Mouse (Mus musculus) hematopoietic stem cell, adult 5-6 weeks (primary cell): ENCODE measurements at regions not wholly inside any gene's neighbourhood (a gene's known extent, or its start where the extent isn't known, plus 50 kb on each side); places are given as distances from the start of the nearest gene placed in this dataset.

ENCODE experiments used
- ATAC-seq, 2 experiments: fragments of 125-278 bp in 1 of 2; replicated peaks in 1 of 2; 2 replicates each; pipeline ENCODE4 v1.8.0; 2016 to 2017; ENCODE audit warnings: inconsistent platforms in 2 of 2, mild to moderate bottlenecking in 2 of 2, moderate number of reproducible peaks in 2 of 2, low read depth in 1 of 2, moderate TSS enrichment in 1 of 2; ENCODE audit not compliant: low FRiP score in 2 of 2, poor library complexity in 2 of 2, severe bottlenecking in 2 of 2, insufficient read depth in 1 of 2, low TSS enrichment in 1 of 2

DNA sequence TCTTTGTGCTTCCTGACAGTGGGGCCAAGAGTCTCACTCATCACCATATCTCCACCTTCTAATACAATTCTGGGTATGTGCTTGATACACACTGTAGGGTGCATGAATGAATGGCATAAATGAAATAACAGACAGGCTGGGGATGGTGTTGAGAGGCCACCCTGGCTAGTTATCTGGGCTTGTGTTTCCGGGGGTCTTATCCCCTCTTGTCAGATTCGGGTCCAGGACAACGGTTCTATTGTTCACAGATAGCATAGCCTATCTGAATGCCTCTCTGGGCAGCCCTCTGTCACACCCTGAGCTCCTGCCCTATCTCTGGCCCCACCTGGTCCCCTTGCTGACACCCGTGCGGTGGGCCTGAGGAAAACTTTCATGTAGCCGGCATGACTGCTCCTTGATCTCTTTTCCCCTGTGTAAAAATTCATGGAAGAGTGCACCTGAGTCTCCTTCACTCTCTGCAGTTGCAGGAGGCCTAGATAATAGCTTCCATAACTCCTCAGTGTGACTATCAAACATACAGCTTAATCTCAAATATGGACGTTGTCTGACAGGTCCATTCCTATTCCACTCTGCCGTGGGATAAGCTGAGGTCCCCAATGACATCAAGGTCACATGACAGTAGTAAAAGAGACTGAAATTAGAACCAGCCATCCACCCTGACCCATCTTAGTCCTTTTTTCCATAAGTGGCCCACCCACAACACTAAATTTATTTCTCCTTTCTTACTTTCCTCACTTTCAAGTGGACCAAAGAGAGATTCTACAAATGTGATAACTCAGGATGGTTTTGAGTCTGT, 1298.4 kb upstream of the A1bg start:
- ATAC-seq = peak in 1 of 2 experiments; percentile 19; a peak in 1 of 4 replicates

GRCm38 (mm10) chr15:62220620-62221019, 1297.8 kb upstream of the A1bg start:
- no peak; a peak in 1 of 4 replicates for ATAC-seq

DNA sequence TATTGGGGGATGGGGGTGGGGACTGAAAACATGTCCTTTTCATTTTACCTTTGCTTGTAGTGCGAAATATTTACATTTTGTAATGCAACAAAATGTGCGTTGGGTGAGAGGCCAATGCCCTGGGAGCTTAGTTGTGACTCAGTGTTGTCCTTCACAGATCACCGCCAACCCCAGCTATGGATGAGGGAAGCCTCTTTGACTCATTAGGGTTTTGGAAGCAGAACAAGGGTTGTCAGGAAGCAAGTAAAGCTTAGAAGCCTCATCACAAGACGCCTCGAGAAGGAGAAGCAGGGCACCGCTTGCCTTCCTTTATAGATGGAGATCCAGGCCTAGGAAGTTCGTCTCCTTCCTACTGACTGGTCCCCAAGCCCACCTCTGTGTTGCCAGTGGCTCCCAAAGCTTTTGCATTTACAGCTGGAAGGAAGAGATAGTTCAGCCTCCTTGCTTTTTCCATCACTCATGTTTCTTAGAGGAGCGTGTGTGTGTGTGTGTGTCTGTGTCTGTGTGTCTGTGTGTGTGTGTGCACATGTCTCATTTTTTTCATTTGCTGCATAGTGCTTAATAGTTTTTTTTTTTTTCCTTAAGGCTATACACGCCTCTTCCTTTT, 1297.2 kb upstream of the A1bg start:
- ATAC-seq = no peak

DNA sequence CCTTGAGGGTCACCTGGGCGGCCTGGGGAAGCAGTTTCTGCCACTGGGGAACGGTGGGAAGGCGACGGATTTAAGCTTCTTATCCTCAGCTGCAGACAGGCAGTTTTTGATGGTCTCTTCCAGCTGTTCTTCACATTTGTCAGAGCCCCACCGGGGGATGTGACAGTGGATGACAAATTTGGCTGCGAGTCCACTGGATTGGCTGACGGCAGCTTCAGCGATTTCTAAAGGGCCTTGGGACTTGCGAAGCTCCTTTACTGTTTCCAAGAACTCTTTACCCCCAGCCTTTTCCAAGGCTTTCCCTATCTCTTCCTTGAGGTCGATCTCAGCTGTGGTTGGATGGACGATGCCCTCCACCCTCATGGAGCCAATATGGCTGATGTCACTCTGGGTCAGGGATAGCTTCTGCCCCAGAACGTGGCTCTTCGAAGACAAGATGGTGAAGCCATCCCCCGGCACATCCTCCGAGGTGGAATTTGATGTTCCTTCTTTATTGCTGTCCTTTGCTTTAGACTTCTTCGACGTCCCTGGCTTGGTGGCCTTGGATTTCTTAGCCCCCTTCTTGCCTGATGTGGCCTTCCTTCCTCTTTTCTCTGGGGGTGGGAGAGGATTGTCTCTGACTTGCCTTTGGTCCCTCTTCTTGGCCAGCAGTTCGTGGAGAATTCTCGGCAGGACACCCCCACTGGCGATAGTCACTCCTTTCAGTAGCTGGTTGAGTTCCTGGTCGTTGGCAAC, 1295.7 kb upstream of the A1bg start:
- ATAC-seq = no peak

GRCm38 (mm10) chr15:62216688-62217477, 1294.1 kb upstream of the A1bg start:
- no peak for ATAC-seq

GRCm38 (mm10) chr15:62215616-62216398, 1293.0 kb upstream of the A1bg start:
- no peak for ATAC-seq

- ATAC-seq = no peak
These were observed 1291.5 kb upstream of the A1bg start for GRCm38 (mm10) chr15:62214300-62214699.

GRCm38 (mm10) chr15:62212283-62212910, 1289.6 kb upstream of the A1bg start:
- no peak for ATAC-seq

GRCm38 (mm10) chr15:62209881-62210481, 1287.2 kb upstream of the A1bg start:
- peak; percentile 62 to 63 for ATAC-seq

DNA sequence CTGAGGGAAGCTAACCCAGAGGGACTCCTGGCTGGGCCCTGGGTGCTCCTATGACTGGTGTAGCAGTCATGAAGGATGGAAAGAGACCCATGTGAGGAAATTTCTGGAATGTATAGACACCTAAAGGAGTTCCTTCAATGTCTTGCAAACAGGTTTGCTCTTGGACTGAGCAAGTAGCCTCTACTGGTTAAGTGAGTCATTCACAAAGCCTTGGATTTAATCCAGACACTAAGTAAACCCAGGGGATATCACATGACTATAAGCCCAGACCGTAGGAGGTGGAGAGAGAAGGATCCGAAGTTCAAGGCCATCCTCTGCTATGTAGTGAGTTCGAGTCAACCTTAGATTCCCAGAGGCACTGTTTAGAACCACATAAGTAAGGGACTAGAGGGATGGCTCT, 1286.5 kb upstream of the A1bg start:
- ATAC-seq = no peak

DNA sequence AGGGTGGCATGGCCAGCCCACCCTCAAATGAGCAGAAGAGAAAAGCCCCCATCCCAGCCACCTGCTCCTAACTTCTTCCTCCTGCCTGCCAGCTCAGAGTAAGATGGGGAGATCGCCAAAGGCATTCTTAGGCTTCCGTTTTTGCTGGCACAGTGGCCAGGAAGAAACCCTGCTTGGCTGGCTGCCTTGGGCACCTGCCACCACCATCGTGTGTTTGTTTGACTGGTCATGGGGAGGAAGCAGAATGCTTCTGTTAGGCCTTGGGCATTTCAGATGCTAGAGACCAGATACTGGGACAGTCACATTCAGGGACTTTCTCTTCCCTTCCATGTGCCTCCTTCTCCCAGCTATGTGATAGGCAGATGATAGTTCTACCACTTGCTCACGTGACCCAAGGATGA, 1283.7 kb upstream of the A1bg start:
- peak; percentile 64 to 69; a peak in 3 of 4 replicates for ATAC-seq

DNA sequence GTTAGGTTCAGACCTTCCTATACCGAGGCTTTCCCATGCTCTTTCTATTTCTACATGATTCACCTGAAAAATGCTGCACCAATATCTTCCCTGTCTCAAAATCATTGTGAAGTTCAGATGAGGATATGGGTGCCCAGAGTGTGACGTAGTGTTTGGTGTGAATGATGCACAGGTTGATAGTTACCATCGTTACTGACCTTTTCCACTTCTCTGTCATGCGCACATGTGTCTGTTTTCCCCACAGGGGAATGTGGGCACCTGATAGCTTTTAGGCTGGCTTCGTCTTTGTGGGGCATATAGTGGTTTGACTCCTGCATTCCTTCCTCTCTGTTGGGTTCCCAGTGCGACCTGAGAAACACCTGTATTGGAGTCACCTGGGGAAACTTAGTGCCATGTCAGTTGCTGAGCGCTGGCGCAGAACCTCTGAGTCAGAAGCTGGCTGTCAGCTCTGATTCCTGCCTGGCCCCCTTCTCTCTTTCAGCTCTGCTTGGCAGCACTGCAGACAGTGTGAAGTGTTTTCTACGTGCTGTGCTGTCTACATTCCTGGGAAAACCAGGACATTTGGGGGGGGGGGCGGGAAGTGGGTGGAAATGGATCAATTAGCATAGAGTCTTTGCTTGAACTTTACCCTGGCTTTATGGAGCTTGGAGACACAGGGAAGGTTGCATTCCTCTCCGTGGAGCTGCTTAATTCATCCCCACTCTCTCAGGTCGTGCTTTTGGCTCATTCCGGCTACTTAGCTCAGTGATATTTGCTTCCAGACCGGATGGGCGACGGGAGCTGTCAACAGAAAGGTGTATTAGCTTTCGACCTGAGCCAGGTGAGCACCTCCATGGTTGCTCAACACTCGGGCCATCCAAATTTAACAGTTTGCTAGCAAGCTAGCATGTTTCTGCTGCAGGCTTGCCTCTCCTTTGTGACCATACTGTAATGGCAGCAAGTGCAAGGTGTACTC, 1281.4 kb upstream of the A1bg start:
- ATAC-seq = no peak

GRCm38 (mm10) chr15:62202781-62203375, 1280.1 kb upstream of the A1bg start:
- no peak for ATAC-seq

- ATAC-seq = no peak
These were observed 1275.9 kb upstream of the A1bg start for GRCm38 (mm10) chr15:62198721-62199120.

DNA sequence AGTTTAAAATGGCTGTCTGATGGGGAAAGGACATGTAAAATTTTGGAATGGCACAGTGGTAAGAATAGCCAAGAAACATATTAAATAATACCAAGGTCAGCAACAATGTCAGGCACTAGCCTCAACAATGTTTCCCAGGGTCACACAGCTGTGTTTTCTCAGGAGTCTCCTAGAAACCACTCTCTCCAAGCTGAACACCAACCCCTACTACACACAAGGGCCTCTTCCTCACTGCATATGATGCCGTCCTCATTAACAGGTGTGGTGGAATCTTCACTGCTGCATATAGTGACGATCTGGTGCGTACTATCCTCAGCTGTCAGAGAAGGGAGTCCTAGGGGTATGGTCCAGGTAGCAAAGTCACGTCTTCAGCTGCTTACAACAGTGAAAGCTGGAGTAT, 1275.4 kb upstream of the A1bg start:
- no peak for ATAC-seq
